Mouse (Mus musculus): ENCODE measurements around the gene Gng13.

- TF ChIP-seq GATA1 (IDR thresholded peaks at IDR 0.05; ENCODE audit: low read length), result no peak
- TF ChIP-seq TAL1 (IDR thresholded peaks at IDR 0.05; ENCODE audit: low read length), result no peak
Measured at GRCm38 (mm10) chr17:25715627-25716026, 1.3 kb upstream of the Gng13 start.
